Mouse (Mus musculus) ovary, postnatal 36 days (tissue): ENCODE measurements around the gene Txk.

Source experiments
- DNase-seq: peaks from one replicate; pipeline ENCODE4 v3.0.0; 2022; ENCODE audit warnings: low spot score, mixed read lengths

Txk gene

DNA sequence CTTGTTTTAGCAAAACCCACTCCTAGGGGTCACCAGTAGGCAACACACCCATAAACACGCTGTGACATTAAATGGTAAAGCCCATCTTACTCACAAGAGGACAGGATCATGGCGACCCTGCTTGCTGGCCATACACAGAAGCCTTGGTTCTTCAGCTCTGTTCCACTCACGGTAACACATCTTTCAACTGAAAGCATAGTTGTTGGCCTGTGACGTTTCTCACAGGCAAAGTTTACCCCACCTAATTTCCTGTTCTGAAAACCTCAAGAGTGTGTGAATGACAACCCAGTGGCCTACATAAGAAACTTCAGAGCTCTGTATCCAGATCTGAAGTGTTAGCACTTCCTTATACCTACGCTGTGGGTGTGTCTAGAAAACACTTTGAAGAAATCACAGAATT is at the start of gene Txk:
Gene Txk, minus strand, starts transcription at position 193 of the 400 bp plus-strand sequence.
- DNase-seq = no peak

DNA sequence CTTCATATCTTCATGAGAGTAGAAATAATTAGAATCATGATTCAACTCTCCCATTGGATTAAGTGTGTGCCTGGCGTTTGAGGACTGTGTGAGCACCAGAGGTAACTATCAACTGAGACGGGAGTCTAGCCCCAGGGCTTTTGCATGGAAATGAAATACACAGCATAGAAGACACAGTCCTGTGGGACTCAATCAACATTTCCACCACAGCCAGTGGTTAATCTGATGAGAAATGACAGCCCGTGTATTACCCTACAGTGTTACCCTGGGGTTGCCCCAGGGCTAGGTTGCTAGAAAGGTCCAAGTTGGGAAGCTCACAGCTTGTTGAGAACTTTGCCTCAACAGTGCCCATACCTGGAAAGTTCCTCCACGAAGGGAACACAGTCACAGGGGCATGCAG is 46.0 kb upstream of the Txk start:
- no peak for DNase-seq

DNA sequence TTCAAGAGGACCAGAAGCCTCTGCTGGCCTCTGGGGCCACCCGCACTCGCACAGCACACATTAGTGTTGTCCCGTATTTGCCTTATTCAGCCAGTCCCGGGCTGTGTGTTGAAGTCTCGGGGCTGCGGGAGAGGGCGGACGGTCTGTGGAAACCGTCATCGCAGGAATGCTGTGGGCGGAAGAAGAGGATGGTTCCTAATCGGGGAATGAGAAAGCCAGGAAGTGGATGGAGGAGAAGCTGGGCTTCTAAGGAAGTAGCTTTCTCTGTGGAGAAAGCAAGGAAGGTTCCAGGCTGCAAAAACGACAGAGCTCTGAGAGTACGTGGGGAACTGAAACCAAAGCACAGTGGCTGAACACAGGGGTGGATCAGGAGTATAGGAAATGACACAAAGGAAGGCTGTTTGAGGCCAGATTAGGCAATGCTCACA is 43.6 kb upstream of the Txk start:
- peak; percentile 40 for DNase-seq

DNA sequence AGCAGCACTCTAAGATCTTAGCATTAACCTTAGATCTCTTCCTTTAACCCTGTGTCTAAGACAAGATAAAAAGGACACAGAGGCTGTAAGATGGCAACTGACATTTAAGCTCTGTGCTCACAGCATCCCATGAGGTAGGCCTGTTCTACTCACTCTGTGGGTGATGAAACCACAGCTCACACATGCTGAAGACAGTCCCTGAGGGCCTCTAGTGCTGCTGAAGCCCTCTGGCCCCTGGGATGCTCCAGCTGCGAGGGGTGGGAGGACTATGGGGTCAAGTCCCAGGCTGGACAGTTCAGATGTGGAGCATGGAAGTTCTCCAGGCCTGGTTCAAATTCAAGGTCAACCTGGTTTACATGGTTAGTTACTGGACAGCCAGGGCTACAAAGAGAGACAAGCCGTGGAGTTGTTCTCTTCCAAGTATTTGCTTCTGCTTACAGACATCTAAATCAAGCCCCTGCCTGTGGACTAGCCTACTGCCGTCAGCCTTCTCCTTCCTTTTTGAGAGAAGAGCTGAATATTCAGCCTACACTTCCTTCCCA is 40.8 kb upstream of the Txk start:
- DNase-seq = no peak

DNA sequence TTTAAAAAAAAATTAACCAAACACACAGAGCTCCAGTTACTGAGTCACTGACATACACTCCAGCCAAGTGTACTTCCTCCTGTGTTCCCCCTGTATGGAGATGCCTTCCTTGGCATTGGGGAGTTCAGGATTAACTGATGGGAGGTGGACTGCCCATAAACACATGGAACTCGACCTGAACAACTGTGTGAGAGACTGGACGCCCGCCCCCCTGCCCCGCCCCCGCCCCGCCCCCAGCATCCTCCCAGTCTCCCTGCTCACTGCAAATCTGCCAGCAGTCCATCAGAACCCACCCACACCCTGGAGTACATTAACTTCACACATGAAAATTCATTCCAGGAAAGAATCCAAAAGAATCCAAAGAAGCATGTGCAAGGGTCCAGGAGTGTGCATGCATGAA is 39.2 kb upstream of the Txk start:
- DNase-seq = no peak

DNA sequence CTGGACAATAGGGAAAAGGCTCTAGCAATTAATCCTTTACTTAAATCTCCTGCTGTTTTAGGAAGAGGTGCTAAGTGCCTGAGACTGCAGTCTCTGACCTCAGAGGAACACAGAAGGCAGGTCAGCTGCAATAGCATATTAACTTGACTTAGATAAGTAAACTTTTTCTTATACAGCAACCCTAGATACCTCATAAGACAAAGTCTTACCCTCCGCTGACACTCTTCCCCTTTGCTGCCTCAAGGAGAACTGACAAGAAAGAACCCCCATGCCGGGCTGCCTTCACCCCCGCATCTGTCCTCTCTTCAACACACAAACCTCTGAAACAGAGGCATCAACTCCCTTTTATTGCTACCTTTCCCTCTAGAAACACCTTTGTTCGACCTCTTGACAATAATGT is 38.8 kb upstream of the Txk start:
- no peak for DNase-seq

DNA sequence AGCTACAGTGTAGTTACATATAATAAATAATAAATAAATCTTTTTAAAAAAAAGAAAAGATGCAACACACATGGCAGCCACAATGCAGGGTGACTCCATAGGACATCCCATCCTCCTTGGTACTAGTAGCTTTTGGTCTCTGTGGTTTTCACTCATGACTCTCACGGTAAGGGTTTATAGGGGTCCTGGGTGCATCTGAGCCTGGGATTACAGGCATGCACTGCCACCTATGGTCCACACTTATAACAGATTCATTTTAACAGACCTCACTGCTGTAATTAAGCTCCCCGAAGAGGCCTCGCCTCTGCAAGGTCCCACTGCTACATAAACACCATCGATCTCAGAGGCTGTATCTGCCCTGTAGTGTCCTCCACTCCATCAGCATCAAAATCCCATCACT is 32.9 kb upstream of the Txk start:
- no peak for DNase-seq

DNA sequence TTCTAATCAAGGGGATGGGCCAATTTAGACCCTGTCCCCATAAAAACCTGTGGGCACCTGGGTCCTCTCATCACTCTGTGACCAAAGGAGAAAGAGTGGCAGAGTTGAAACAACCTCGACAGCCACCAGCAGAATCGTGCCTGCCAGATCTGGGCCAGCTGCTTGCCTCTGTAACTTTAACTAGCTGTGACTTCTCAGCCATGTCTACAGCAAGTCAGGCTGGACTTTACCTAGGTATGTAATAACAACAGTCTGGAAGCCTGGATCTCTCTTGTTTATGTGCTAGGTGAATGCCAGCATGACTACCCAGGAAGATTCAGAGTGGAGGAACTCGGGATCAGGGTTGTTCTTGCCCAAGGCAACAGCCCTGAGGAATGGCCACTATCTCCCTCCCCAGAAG is 32.1 kb upstream of the Txk start:
- no peak for DNase-seq

DNA sequence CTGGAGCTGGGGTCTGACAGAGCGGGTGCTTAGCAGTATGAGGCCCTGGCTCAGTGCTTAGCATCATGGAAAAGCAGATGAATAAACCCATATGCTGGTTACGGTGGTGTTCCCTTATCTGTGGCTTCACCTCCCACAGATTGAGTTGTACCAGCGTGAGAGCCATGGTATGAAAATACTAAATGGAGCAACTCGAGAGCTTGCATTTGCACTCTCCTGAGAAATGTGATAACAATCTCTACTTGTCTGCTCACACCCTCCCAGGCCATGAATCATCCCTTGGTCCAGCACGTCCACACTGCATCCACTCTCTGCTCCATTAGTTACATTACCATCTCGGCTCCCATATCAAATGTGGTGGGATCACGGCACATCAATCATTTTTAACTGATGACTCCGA is 31.4 kb upstream of the Txk start:
- DNase-seq = no peak

DNA sequence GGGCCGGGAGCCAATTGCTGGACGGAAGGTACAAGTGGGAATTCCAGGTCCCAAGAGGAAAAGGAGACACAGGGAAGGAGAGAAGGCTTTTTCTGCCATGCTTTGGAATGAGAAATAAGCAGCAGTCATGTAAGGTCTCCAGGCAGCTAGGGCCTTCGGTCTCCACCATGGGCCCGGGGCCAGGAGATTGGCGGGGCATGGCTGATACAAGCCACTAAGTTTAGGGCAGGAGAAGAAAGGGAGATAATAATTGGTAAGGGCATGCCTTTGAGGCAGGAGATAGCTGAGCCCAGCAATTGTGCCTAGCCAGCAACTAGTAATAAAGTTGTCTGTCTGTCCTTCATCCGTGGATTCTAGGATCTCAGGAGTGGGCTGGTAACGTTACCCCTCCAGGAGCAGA is 30.5 kb upstream of the Txk start:
- DNase-seq = no peak

DNA sequence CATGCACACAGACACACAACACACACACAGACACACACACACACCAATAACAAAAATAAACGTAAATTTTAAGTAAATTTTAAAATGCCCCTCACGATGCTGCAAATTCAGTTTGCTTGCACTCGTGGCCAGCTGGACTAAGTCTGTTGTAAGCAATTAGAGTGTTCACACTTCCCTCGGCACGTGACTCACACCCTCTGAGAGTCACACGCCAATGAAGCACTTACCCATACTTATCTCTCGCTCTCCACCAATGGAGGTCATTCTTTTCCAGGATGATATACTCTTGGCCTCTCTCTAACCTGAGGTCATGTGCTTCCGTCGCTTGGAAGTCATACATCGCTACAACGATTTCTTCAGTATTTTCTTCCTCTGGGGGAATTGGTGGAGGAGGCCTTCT is 29.2 kb upstream of the Txk start:
- DNase-seq = no peak

DNA sequence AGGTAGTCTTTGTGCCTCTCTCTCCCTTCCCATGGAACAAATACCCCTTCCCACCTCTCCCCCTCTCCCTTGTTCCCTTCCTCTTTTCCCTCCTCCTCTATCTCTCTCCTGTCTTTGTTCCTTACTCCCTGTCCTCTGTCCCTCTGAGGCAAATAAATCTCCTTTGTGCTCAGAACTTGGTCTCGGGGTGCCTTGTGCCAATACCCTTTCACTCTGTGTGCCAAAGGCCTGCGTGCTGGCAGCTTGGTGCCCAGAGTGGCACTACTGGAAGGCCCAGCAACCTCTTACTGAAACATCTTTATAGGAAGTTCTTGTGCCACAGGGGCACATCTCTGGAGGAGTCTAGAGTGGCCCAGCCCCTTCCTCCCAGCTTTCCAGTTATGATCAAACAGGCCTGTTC is 24.0 kb upstream of the Txk start:
- no peak for DNase-seq

DNA sequence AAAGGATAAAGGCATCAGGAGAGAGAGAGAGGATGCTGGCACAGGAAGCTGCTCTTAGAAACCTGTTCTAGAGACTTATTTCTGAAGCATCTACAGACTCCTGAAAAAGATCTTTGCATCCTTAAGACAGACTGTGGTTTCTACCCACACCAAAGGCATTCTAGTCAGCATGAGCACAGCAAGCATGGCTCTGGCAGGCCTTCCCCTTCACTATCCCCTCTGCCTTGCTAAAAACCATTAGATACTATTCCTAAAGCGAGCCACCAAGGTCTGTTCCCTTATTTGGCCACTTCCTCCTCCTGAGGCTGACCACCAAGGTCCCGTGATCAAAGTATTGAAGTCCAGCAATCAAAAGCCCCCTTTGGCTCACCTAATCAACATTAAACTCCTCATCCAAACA is 23.6 kb upstream of the Txk start:
- no peak for DNase-seq

DNA sequence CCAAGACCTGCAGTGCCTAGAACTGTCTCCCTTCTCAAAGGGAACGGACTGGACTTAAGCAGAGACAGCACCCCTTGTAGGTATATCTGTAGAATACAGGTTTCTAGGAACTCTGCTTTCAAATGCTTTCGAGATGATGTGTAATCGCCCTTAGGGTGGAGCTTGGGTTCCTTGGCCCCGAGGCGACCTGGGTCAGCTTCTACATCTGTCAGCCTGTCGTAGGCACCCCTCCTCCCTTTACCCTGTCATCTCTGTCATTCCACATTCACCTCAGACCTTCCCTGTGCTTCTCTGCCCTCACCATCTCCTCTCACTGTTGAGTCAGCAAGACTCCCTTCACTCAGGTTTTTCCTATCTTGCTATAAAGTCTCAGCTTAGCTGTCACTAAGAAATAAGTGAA is 17.3 kb upstream of the Txk start:
- DNase-seq = no peak

DNA sequence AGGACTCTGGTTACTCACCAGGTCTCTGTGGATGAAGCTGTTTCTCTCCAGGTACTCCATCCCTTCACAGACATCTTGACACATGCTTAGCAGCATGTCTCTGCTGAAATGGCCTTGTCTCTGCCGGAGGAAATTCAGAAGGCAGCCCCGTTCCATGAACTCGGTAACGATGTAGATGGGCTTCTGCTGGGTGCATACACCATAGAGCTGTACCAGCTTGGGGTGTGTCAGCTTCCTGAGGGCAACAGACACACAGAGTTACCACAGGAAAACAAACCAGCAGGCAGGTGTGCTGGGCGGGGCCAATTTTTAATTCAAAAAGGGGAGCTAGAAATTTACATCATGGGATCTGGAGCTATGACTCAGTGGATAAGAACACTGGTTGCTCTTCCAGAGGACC is 11.0 kb upstream of the Txk start:
- no peak for DNase-seq

DNA sequence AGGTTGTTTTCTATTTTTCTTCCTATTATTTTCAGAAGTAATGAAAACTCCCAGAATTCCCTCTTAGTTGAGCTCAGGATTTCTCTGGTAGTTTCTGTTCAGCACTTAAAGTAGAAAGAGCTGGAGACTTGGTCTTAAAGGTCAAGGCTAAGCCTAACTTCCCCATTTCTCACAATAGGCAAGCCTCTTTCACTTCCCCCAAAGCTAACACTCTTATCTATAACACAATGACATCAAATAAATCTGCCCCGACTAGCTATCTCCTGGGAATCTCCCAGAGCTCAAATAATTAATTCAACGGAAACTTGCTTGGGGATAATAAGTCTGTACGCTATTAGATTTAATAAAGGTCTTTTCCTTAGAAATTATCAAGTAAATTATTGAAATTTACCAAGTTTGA is 10.4 kb upstream of the Txk start:
- no peak for DNase-seq

DNA sequence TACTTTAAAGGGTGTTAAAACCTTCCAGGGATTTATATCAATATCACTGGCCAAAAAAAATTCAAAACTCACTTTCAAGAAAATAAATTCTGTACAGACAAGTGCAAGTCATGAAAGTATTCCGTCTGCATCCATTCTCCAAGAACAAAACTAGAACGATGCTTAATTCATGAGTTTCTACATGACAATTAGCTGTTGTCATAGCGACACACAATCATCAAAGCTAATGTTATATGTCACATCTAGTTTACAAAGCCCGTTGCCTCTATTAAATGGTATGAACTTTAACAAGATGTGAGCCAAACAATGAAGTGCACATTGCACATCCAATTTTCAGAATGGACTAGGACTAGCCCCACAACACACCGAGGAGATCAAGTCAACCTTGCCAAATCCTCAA is 9.2 kb upstream of the Txk start:
- DNase-seq = no peak

DNA sequence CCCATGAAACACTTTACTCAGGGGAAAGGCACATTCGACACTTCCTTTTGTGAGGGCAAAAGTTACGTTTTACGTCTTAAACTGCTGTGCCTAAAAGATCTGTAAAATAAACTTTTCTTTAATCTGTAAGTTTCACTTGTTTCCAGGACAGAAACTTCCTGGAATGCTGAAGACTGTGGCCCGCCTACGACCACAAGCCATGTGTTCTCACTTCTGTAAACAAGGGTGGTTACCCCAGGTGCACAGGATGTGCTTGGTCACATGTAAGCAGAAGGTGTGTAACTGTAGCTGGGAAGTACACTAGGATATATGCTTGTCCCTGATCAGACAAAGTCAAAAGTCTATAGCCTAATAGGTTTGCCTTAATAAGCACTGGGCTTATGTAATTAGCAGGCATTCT is 8.7 kb upstream of the Txk start:
- DNase-seq = no peak

DNA sequence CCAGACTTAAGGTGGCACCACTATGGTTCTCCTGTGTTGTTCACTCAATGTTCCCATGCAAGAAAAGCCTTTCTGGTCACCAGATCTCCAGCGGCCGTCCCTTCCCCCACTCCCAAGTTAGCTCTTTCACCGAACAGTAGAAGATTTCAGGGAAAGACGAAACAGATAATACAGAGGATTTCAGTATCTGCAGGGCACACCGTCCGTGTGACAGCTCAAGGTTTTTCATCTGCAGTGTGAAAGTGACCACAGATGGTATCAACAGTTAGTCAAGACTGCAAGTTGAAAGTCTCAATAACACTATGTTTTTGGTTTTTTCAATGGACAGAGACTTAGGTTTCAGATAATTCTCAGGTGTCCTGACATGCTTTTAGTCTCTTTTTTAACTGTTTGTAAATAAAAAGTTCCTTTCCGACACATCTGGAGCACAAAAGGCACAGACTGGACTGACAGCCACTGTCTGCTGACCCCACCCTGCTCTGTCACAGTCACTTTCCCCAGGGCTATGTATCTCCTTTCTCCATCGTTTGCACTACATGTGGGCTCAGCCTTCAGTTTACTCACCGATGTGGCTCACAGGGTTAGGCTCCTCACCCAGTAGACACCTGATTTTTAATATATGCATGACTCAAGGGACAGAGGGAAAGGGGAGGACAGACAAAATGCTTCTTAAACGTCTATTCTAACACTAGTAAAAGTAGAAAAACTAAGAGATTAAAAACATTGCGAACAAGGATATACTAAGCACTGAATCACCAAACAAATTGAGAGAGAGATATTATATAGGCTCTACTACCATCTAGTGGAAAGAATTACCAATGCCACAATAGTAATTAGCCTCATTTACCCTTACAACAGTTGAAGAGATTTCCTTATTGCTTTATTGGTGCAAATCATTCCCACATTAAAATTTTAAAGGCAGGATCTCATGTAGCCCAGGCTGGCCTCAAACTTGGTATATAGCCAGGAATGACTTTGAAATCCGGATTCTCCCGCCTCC is 6.6 kb upstream of the Txk start:
- no peak for DNase-seq

DNA sequence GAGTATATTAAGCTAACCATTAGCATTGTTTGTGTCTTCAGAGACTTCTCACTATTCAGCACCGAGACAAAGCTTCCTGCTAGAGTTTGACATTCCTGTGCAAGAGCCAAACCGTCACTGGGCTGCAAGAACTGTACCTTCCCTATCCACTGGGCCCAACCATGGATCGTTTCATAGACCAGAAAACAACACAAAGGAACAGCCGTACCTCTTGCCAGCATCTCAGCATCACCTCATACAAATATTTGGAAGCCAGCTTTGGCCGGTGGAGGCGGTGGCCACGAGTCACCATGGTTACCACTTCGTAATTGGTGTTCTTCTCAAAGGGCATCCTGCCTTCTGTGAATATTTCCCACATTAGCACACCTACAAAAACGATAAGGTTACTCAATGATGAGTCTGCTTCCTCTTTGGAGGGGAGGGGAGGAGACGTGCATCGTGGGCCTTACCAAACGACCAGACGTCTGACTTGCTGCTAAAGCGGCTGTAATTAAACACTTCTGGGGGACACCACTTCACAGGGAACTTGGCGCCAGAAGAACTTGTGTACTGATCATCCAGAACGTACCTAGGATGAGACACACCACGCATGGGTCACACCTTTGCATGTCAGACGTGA is 4.7 kb upstream of the Txk start:
- DNase-seq = no peak

DNA sequence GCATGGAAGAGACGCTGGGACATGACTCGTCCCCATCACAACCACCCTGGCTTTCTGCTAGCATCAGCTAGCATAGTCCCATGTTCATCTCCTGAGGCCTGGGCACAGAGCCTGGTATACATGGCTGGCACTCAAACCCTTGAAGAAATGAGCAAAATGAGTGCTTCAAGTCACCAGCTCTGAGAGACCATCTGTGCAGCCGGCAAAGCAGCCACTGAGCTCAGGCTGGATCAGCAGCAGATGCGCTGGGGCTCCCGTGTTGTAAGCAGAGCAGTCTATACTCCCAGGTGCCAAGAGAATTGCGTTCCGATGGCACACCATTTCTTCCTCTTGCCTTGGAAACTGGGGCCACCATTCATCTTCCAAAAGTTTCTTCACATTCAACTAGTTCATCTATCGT is 3.4 kb upstream of the Txk start:
- DNase-seq = no peak

DNA sequence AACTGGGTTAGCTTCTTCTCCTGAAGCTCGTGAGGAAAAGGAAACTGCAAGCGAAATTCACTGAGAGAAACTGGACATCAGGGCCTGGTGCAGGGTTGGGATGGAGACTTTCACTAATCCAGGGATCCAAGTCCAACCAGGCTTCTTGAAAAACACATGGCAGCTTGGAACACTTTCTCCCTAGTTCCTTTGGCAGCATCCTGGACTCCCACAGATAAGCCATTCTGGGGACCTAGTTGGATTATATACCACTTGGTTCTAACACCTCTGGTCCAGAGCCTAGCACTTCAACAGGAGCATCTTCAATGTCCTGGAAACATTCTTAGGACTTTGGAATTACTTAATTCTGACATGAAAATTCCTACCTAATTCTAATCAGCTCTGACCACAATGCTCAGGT is 2.5 kb upstream of the Txk start:
- no peak for DNase-seq

DNA sequence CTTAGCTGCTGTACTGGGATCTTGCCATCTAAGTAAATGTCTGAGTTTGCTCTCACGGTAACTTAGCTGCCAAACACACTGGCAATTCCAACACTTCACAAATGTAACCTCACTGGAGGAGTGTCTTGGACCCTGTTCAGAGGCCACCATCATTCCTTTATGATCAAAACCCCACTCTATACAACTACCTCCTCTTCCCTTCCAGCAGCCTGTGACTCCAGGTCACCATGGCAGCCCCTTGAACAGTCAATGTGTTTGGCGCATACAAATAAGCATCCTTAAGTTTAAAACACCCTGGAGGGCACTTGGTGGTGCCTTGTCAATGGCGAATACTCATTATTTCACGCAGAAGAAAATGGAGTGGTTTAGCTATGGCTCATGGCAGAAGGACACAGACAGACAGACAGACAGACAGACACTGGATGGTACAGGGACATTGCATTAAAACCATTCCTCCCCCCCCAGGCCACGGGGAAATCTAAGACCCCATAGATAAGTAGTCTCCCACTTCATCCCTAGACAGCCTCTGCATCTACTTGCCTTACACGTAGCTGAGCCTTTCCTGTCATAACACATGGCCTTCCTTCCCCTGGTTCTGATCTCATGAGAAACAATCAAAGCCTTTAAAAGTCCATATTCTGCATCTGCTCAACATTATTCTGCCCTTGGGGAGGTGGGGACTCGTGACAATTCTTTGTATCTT is 1.4 kb downstream of the Txk start:
- DNase-seq = no peak
